Comparison of ENCODE assay signal across 15 mouse cellular contexts in the genomic region with DNA sequence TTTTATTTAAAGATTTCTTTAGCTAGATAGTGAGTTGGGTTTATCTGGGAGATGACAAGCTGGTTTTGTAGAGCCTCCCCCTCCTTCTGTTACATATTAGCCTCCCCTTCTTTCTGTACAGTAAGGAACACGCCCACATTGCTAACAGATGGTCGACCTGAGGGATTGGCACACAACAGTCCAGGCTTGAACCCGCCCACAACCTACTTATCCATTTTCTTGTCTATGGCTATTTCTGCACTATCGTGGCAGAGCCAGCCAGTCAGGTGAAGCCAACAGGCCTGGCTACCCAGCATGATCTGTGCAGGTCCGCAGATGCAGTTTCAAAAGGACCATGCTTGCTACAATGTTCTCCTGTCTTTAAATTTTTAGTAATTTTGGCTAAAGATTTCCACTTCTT. TPM values are rescaled to one million over a fixed set of nuclear protein-coding genes. Genes with fewer than 3 reads are reported as not detected.
DNase-seq lines count a peak whose midpoint lies in the region; ATAC-seq and TF ChIP-seq lines count a peak whose summit lies in the region.
"Had no signal": no experiment of that assay in that cellular context is flagged by ENCODE, and none has a peak within 500 bp of the region (broad histone marks: within the 10 kb centered on the region; RNA-seq: fewer than 3 reads in every experiment).

No protein-coding gene starts in this region.

- no peaks in the 10 kb centered on the region for H3K9me3 ChIP-seq in forebrain, embryonic 13.5 days (replicated peaks)
- H3K9me3 ChIP-seq in forebrain, embryonic 10.5 days = no peaks in the 10 kb centered on the region
- H3K9me3 ChIP-seq: embryonic facial prominence, embryonic 13.5 days; hindbrain, embryonic 12.5 days; liver, embryonic 12.5 days; neural tube, embryonic 15.5 days had no signal

- peak; percentile 50 for ATAC-seq in forebrain, embryonic 13.5 days
- ATAC-seq in megakaryocyte-erythroid progenitor cell, adult 5-6 weeks (replicated peaks; ENCODE audit: low FRiP score, low TSS enrichment, poor library complexity, severe bottlenecking) = peak; percentile 67
- ATAC-seq: liver, embryonic 12.5 days had no signal

- 80% methylated on average over 5 of the region's 5 CpGs for WGBS in forebrain, embryonic 13.5 days
- 89% methylated on average over 5 of the region's 5 CpGs for WGBS in forebrain, embryonic 10.5 days
- 21% methylated on average over 5 of the region's 5 CpGs for WGBS in cerebellum, adult 2 months

- H3K4me2 ChIP-seq in forebrain, embryonic 13.5 days = no peak overlapping the region
- H3K4me2 ChIP-seq: embryonic facial prominence, embryonic 13.5 days; hindbrain, embryonic 12.5 days; liver, embryonic 12.5 days; neural tube, embryonic 15.5 days had no signal

- DNase-seq in forebrain, embryonic 10.5 days (ENCODE audit: extremely low spot score, low spot score) = no peak
- DNase-seq in layer of hippocampus, adult 9-11 months = peak; percentile 44
- no peak for DNase-seq in layer of hippocampus, postnatal 10 days (ENCODE audit: low spot score in 2 of 2)
- peak; percentile 71 to 91 for DNase-seq in cerebellum, adult 2 months
- no peak for DNase-seq in ovary, postnatal 14 days (ENCODE audit: low spot score)
- no peak for DNase-seq in lung, postnatal 36 days
- DNase-seq: layer of hippocampus, postnatal 36 days; spleen, adult 18-20 months; thymus, adult 18-20 months had no signal

- H3K27ac ChIP-seq in forebrain, embryonic 13.5 days = no peak overlapping the region
- H3K27ac ChIP-seq in forebrain, embryonic 10.5 days = no peak overlapping the region
- no peak overlapping the region for H3K27ac ChIP-seq in cerebellum, adult 2 months (ENCODE audit: insufficient read depth, low read length)
- H3K27ac ChIP-seq: embryonic facial prominence, embryonic 13.5 days; hindbrain, embryonic 12.5 days; liver, embryonic 12.5 days; neural tube, embryonic 15.5 days had no signal

- TF ChIP-seq CTCF in cerebellum, adult 2 months (IDR thresholded peaks at IDR 0.05; ENCODE audit: borderline replicate concordance, insufficient read depth, low read depth, low read length) = no peak

- H3K4me1 ChIP-seq in forebrain, embryonic 13.5 days = 0 out of 2 replicates have a peak, but pooled peaks cover 2% of the 10 kb centered on the region
- peaks cover 8% of the 10 kb centered on the region; the same call in 1 of the 2 replicates for H3K4me1 ChIP-seq in forebrain, embryonic 10.5 days
- H3K4me1 ChIP-seq in cerebellum, adult 2 months (ENCODE audit: control insufficient read depth, insufficient read depth, low read length) = peaks cover 11% of the 10 kb centered on the region
- H3K4me1 ChIP-seq: hindbrain, embryonic 12.5 days; liver, embryonic 12.5 days had no signal

- no peaks in the 10 kb centered on the region for H3K27me3 ChIP-seq in forebrain, embryonic 13.5 days
- H3K27me3 ChIP-seq in forebrain, embryonic 10.5 days (ENCODE audit: poor library complexity, severe bottlenecking) = no peaks in the 10 kb centered on the region
- H3K27me3 ChIP-seq in cerebellum, adult 2 months (ENCODE audit: control insufficient read depth, insufficient read depth, low read length) = no peaks in the 10 kb centered on the region
- H3K27me3 ChIP-seq: embryonic facial prominence, embryonic 13.5 days; hindbrain, embryonic 12.5 days; liver, embryonic 12.5 days; neural tube, embryonic 15.5 days had no signal

- H3K36me3 ChIP-seq in forebrain, embryonic 13.5 days (ENCODE audit: poor library complexity, severe bottlenecking) = no peaks in the 10 kb centered on the region
- no peaks in the 10 kb centered on the region for H3K36me3 ChIP-seq in forebrain, embryonic 10.5 days (replicated peaks)
- H3K36me3 ChIP-seq: embryonic facial prominence, embryonic 13.5 days; hindbrain, embryonic 12.5 days; liver, embryonic 12.5 days; neural tube, embryonic 15.5 days had no signal

- TF ChIP-seq POLR2A in cerebellum, adult 2 months (IDR thresholded peaks at IDR 0.05; ENCODE audit: borderline replicate concordance, insufficient read depth, low read length) = 0 out of 2 replicates have a peak, but pooled peaks have one; percentile 21

- no peak overlapping the region for H3K4me3 ChIP-seq in forebrain, embryonic 13.5 days
- H3K4me3 ChIP-seq in forebrain, embryonic 10.5 days = no peak overlapping the region
- no peak overlapping the region for H3K4me3 ChIP-seq in cerebellum, adult 2 months (replicated peaks; ENCODE audit: insufficient read depth, low read depth, low read length)
- H3K4me3 ChIP-seq: embryonic facial prominence, embryonic 13.5 days; hindbrain, embryonic 12.5 days; liver, embryonic 12.5 days; neural tube, embryonic 15.5 days had no signal

- no peak overlapping the region for H3K9ac ChIP-seq in forebrain, embryonic 13.5 days
- H3K9ac ChIP-seq: embryonic facial prominence, embryonic 13.5 days; hindbrain, embryonic 12.5 days; liver, embryonic 12.5 days; neural tube, embryonic 15.5 days had no signal

RNA-seq across cellular contexts. Expression of a gene that starts 21.0 kb away (rescaled TPM):
- polyA plus RNA-seq in forebrain, embryonic 13.5 days (2015; fragmentation: Nextera tagmentation; extraction: Ambion mirVana) = 18.1 and 23.2 TPM in 2 replicates
- 12.7 and 15.0 TPM in 2 replicates for polyA plus RNA-seq in forebrain, embryonic 10.5 days (2016; fragmentation: Nextera tagmentation; extraction: Ambion mirVana)
- total RNA-seq in layer of hippocampus, postnatal 10 days (2021) = 10 to 100 TPM; 23.1 to 23.5 TPM
- 13.4 and 17.5 TPM in 2 replicates for polyA plus RNA-seq in cerebellum, adult 2 months (2012; rRNA removed)
- 0.31 TPM in 1 of 2 replicates, not detected in the other for total RNA-seq in megakaryocyte-erythroid progenitor cell, adult 5-6 weeks (2014; fragmentation: Nextera tagmentation)
- total RNA-seq in megakaryocyte-erythroid progenitor cell, adult 5-6 weeks (2017) = 1.5 and 5.7 TPM in 2 replicates

RNA-seq across cellular contexts. Expression of a gene that starts 54.0 kb away (rescaled TPM):
- polyA plus RNA-seq in forebrain, embryonic 13.5 days (2015; fragmentation: Nextera tagmentation; extraction: Ambion mirVana) = 313 and 318 TPM in 2 replicates
- polyA plus RNA-seq in forebrain, embryonic 10.5 days (2016; fragmentation: Nextera tagmentation; extraction: Ambion mirVana) = 418 and 443 TPM in 2 replicates
- total RNA-seq in layer of hippocampus, postnatal 10 days (2021) = 100 to 1,000 TPM; 202 to 209 TPM
- 108 and 117 TPM in 2 replicates for polyA plus RNA-seq in cerebellum, adult 2 months (2012; rRNA removed)
- 549 and 560 TPM in 2 replicates for total RNA-seq in megakaryocyte-erythroid progenitor cell, adult 5-6 weeks (2014; fragmentation: Nextera tagmentation)
- 733 and 821 TPM in 2 replicates for total RNA-seq in megakaryocyte-erythroid progenitor cell, adult 5-6 weeks (2017)

Comparison
In these comparisons a context has a peak if more than half of its experiments do, and no peak if none do; other contexts are left out.
1. DNase-seq: peak in layer of hippocampus, adult 9-11 months (single experiment) and cerebellum, adult 2 months (2 of 2); none in forebrain, embryonic 10.5 days (single experiment), layer of hippocampus, postnatal 10 days (0 of 2), ovary, postnatal 14 days (single experiment) and lung, postnatal 36 days (single experiment).